Mouse (Mus musculus) intestine, embryonic 14.5 days (tissue): ENCODE measurements around the gene Kcnip2. TPM values are rescaled to one million over a fixed set of nuclear protein-coding genes. Genes with fewer than 3 reads are reported as not detected.

Source experiments
- ATAC-seq: fragments of 200-750 bp; cut with Nextera tagmentation; replicated peaks from 2 replicates; pipeline ENCODE4 v1.8.0; 2017; ENCODE audit warnings: low read depth, moderate number of reproducible peaks, moderate TSS enrichment, moderate library complexity; ENCODE audit not compliant: low FRiP score, low TSS enrichment
- DNase-seq: peaks from one replicate; pipeline ENCODE4 v3.0.0-alpha.2; 2018; ENCODE audit warnings: low spot score
- H3K27ac ChIP-seq: fragments of 300-500 bp; sonication (generic); 2 replicates; pipeline ENCODE4 v1.5.1; 2014; ENCODE audit warnings: low read depth, mild to moderate bottlenecking, control low read depth
- H3K27me3 ChIP-seq: fragments of 300-500 bp; sonication (generic); replicated peaks from 2 replicates; pipeline ENCODE4 v1.6.1; 2014; ENCODE audit warnings: low read length, control low read depth; ENCODE audit not compliant: control insufficient read depth, insufficient read depth
- H3K36me3 ChIP-seq: fragments of 300-500 bp; sonication (generic); 2 replicates; pipeline ENCODE4 v1.6.1; 2014; ENCODE audit warnings: low read length, control low read depth; ENCODE audit not compliant: control insufficient read depth, insufficient read depth
- H3K4me1 ChIP-seq: fragments of 300-500 bp; sonication (generic); replicated peaks from 2 replicates; pipeline ENCODE4 v1.6.1; 2014; ENCODE audit warnings: low read length, control low read depth, mixed read lengths; ENCODE audit not compliant: control insufficient read depth, insufficient read depth
- H3K4me2 ChIP-seq: fragments of 300-500 bp; sonication (generic); 2 replicates; pipeline ENCODE4 v1.6.1; 2014; ENCODE audit warnings: low read length
- H3K4me3 ChIP-seq: fragments of 300-500 bp; sonication (generic); 2 replicates; pipeline ENCODE4 v1.5.1; 2014; ENCODE audit warnings: low read depth, low read length, control low read depth, mixed read lengths
- H3K9ac ChIP-seq: fragments of 300-500 bp; sonication (generic); 2 replicates; pipeline ENCODE4 v1.6.1; 2014; ENCODE audit warnings: mild to moderate bottlenecking, low read length
- H3K9me3 ChIP-seq: fragments of 300-500 bp; sonication (generic); 2 replicates; pipeline ENCODE4 v1.6.1; 2016; ENCODE audit warnings: low read length, control low read depth; ENCODE audit not compliant: control insufficient read depth
- WGBS: fragments of 180-500 bp; shearing (Covaris S2); extraction: QIAGEN DNeasy Blood & Tissue Kit; methylation state at CpG from one replicate; pipeline ENCODE4 v1.1.7; 2014; 5-methylcytosine and 5-hydroxymethylcytosine counted together
- polyA plus RNA-seq: library from polyadenylated mRNA; unstranded; fragments of >200 nt; fragmentation: Nextera tagmentation; extraction: Ambion mirVana; gene quantifications from 2 replicates; pipeline ENCODE4 v1.2.1, GENCODE M21; 2014

The Kcnip2 gene
- polyA plus RNA-seq, 1 experiment from 2014 or later, result 1.6 TPM

DNA sequence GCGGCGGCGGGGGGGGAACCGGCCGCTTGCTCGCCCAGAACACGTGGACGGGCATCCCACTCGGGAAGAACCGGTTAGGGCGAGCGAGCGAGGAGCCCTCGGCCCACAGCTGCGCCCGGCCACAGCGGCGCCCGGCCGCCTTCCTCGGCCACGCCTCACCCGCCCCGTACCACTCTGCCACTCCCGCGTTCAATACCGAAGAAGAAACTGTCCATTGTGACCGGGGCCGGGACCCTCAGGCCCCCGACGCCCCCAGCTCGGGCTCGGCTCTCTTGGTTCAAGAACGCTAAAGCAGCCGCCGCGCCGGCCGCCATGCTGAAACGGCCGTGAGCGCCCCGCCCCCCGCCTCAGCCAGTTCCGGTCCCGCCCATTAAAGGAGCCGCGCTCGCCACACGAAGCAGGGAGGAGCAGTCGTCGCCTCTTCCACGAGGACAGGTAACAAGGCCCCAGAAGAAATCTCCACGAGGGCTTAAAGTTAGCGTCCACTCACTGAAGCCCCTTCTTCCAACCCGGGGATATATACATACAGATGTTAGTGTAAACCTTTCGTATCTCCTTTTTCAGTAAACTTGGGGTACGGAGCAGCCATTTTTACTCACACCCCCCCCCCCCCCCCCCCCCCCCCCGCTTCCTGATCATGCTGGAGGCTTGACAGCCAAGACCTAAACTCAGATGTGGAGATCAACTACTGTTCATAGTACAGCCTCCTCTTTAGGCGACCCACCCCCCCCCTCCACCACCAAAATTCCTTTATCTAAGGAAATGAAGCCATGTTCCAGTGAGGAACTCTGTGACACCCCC lies 66.4 kb downstream of the Kcnip2 start, which contains the start of gene Npm3:
Npm3 (minus strand) TSS at position 349 of the 801 bp plus-strand sequence.
- Histone ChIP-seq H3K9me3 (no peaks in the 10 kb centered on the region), H3K27me3 (peaks cover 23% of the 10 kb centered on the region), H3K4me1 (peaks cover 6% of the 10 kb centered on the region), H3K4me3 (peak within 1 kb of the TSS; percentile 84), H3K27ac (no peak within 1 kb of the TSS), H3K9ac (peak within 1 kb of the TSS; percentile 75), H3K36me3 (peaks cover 38% of the 10 kb centered on the region), H3K4me2 (peak within 1 kb of the TSS; percentile 94)
- WGBS, result under 1% methylated on average over 58 of the region's 60 CpGs
- peak; percentile 96 for DNase-seq
- peak; percentile 59 for ATAC-seq

DNA sequence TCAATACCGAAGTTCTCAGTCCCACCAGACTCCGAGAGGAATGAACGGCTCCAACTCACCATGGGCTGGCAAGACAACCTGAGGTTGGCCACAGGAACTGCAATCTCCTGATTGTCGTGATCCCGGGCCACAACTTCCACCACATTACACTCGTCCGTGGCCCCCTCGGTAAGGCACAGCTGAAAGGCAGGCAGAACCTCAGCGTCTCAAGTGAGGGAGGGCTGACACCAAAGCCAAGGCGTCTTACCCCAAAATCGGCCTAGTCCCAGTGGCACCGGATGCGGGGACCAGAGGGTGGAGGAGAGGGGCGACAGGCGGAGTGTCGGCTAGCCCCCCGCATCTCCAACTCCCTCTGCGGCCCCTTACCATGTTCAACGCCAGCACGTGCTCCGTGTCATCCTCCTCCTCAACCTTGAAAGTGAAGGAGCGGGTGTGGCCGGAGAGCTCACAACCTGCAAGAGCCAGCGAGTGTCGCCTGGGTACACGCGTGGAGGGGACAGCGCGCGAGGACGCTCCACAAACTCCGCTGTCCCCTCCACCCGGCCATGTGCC lies 67.1 kb downstream of the Kcnip2 start:
- 3% methylated on average over 28 of the region's 33 CpGs for WGBS

GRCm38 (mm10) chr19:45748206-45748605 lies 67.7 kb downstream of the Kcnip2 start:
- Histone ChIP-seq H3K4me1 (peaks cover 7% of the 10 kb centered on the region), H3K36me3 (peaks cover 26% of the 10 kb centered on the region), H3K9ac (peak overlapping the region; percentile 75; the same call in 1 of the 2 replicates), H3K4me3 (peak overlapping the region; percentile 84), H3K27me3 (peaks cover 35% of the 10 kb centered on the region), H3K27ac (no peak overlapping the region), H3K9me3 (no peaks in the 10 kb centered on the region), H3K4me2 (peak overlapping the region; percentile 94)
- ATAC-seq (peak; percentile 11; the same call in 1 of the 2 replicates), DNase-seq (no peak)
- WGBS, result 43% methylated on average over 9 of the region's 9 CpGs

More for the DNA sequence above, 67.1 kb downstream of the Kcnip2 start:
- Histone ChIP-seq H3K4me1 (peaks cover 6% of the 10 kb centered on the region), H3K36me3 (peaks cover 31% of the 10 kb centered on the region), H3K9me3 (no peaks in the 10 kb centered on the region), H3K27me3 (peaks cover 30% of the 10 kb centered on the region), H3K9ac (peak overlapping the region; percentile 75), H3K27ac (no peak overlapping the region), H3K4me2 (peak overlapping the region; percentile 94), H3K4me3 (peak overlapping the region; percentile 84)
- DNase-seq, result peak; percentile 69
- peak; percentile 22; the same call in 1 of the 2 replicates for ATAC-seq

GRCm38 (mm10) chr19:45747028-45747867 lies 68.6 kb downstream of the Kcnip2 start:
- Histone ChIP-seq H3K9me3 (no peaks in the 10 kb centered on the region), H3K36me3 (peaks cover 16% of the 10 kb centered on the region), H3K27ac (no peak overlapping the region), H3K27me3 (peaks cover 45% of the 10 kb centered on the region), H3K4me1 (peaks cover 9% of the 10 kb centered on the region), H3K4me3 (no peak overlapping the region), H3K9ac (no peak overlapping the region), H3K4me2 (no peak overlapping the region)
- DNase-seq, result peak; percentile 98
- WGBS, result 29% methylated on average over 11 of the region's 11 CpGs
- no peak for ATAC-seq

GRCm38 (mm10) chr19:45746153-45747020 lies 69.5 kb downstream of the Kcnip2 start:
- Histone ChIP-seq H3K27ac (no peak overlapping the region), H3K9ac (no peak overlapping the region), H3K4me2 (no peak overlapping the region), H3K36me3 (peaks cover 8% of the 10 kb centered on the region), H3K27me3 (peaks cover 53% of the 10 kb centered on the region), H3K9me3 (no peaks in the 10 kb centered on the region), H3K4me3 (no peak overlapping the region), H3K4me1 (peaks cover 9% of the 10 kb centered on the region)
- 13% methylated on average over 29 of the region's 29 CpGs for WGBS
- ATAC-seq (no peak; the same call in 1 of the 2 replicates), DNase-seq (peak; percentile 87)

DNA sequence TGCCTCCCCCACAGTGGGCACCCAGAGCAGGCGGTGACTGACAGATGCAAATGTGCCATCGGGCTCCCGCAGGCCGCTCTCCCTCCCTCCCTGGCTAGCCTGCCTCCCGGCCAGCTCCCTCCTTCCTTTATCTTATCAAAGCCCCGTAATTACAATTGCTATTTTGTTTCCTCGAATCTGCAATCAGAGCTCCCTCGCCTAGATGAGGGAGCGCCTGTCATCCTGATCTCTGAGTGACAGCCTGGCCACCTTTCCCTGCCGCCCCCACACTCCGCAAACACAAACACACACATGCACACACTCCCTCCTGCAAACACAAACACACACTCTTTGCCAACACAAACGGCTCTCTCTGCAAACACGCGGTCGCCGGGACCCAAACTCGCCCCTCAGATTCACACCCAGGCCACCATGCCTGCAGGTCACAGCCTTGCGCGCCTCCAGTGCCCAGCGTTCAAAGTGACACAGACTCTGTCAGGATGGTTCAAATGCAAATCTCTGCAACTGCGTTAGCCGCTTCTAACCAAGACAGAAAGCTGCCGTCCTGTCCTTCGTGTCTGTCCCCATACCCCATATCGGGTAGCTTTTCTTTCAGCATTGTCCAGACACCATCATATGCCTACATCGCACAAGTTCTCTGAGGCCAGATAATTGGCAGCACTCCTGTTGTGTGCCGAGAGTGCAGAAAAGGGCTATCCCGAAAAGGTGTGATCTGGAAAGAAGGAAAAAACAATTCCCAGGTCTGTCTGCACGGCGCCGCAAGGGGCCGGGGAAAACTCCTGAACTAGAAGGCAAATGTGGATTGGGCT lies 70.3 kb downstream of the Kcnip2 start:
- DNase-seq, result peak; percentile 61
- no peak overlapping the region for H3K9ac ChIP-seq
- peaks cover 9% of the 10 kb centered on the region for H3K4me1 ChIP-seq
- 0 out of 2 replicates have a peak overlapping the region, but pooled peaks have one; percentile 7 for H3K4me2 ChIP-seq
- WGBS, result 5% methylated on average over 32 of the region's 32 CpGs
- H3K27ac ChIP-seq, result no peak overlapping the region
- peaks cover 2% of the 10 kb centered on the region; the same call in 1 of the 2 replicates for H3K36me3 ChIP-seq
- no peaks in the 10 kb centered on the region for H3K9me3 ChIP-seq
- no peak for ATAC-seq
- no peak overlapping the region for H3K4me3 ChIP-seq
- H3K27me3 ChIP-seq, result peaks cover 62% of the 10 kb centered on the region

GRCm38 (mm10) chr19:45743619-45744018 lies 72.2 kb downstream of the Kcnip2 start:
- 16% methylated on average over 7 of the region's 7 CpGs for WGBS
- H3K4me2 ChIP-seq, result no peak overlapping the region

More at GRCm38 (mm10) chr19:45743619-45744018, 72.2 kb downstream of the Kcnip2 start:
- ATAC-seq (no peak), DNase-seq (no peak)
- no peak overlapping the region; the same call in 1 of the 2 replicates for H3K4me3 ChIP-seq
- H3K27ac ChIP-seq, result no peak overlapping the region
- peaks cover 8% of the 10 kb centered on the region for H3K4me1 ChIP-seq
- H3K9me3 ChIP-seq, result no peaks in the 10 kb centered on the region
- H3K36me3 ChIP-seq, result no peaks in the 10 kb centered on the region
- no peak overlapping the region for H3K9ac ChIP-seq
- H3K27me3 ChIP-seq, result peaks cover 81% of the 10 kb centered on the region
